Mouse (Mus musculus) MEL (cell line): ENCODE measurements at regions not wholly inside any gene's neighbourhood (a gene's known extent, or its start where the extent isn't known, plus 50 kb on each side); places are given as distances from the start of the nearest gene placed in this dataset.

Experiments
- DNase-seq: peaks from one replicate; pipeline ENCODE4 v3.0.0; 2011; ENCODE audit warnings: low read depth, low spot score
- H3K27ac ChIP-seq: 2 replicates; pipeline ENCODE4 v1.5.1; 2012; ENCODE audit warnings: low read depth, mild to moderate bottlenecking, control low read depth, low read length, moderate library complexity; ENCODE audit not compliant: control insufficient read depth
- H3K27me3 ChIP-seq, 2 experiments: fragments of 150-350 bp in 1 of 2; sonication (generic) in 1 of 2; 2 replicates each; pipeline ENCODE4 v1.6.1; 2012; ENCODE audit warnings: low read length in 2 of 2, mild to moderate bottlenecking in 2 of 2, improper control_type of control experiment in 1 of 2, moderate library complexity in 1 of 2; ENCODE audit not compliant: insufficient read depth in 2 of 2, control insufficient read depth in 1 of 2
- H3K36me3 ChIP-seq, 2 experiments: 2 replicates each; pipeline ENCODE4 v1.6.1; 2012 to 2014; ENCODE audit warnings: low read length in 2 of 2, improper control_type of control experiment in 1 of 2, inconsistent platforms in 1 of 2, mild to moderate bottlenecking in 1 of 2; ENCODE audit not compliant: insufficient read depth in 2 of 2, control insufficient read depth in 1 of 2
- H3K4me1 ChIP-seq, 2 experiments: fragments of 150-350 bp in 1 of 2; sonication (generic) in 1 of 2; 2 replicates each; pipeline ENCODE4 v1.6.1; 2012; ENCODE audit warnings: low read length in 2 of 2, improper control_type of control experiment in 1 of 2, mild to moderate bottlenecking in 1 of 2; ENCODE audit not compliant: insufficient read depth in 2 of 2, control insufficient read depth in 1 of 2
- H3K4me3 ChIP-seq, 2 experiments: fragments of 150-350 bp in 1 of 2; sonication (generic) in 1 of 2; 2 replicates each; pipeline ENCODE4 v1.5.1; 2012; ENCODE audit warnings: low read depth in 2 of 2, low read length in 2 of 2, mild to moderate bottlenecking in 2 of 2, moderate library complexity in 2 of 2, control low read depth in 1 of 2, improper control_type of control experiment in 1 of 2; ENCODE audit not compliant: control insufficient read depth in 1 of 2, insufficient read depth in 1 of 2
- H3K79me2 ChIP-seq: 2 replicates; pipeline ENCODE4 v1.6.1; 2012; ENCODE audit warnings: mild to moderate bottlenecking, low read length, moderate library complexity; ENCODE audit not compliant: control insufficient read depth, poor library complexity, insufficient read depth
- H3K9ac ChIP-seq: 2 replicates; pipeline ENCODE4 v1.6.1; 2012; ENCODE audit warnings: low read depth, mild to moderate bottlenecking, control low read depth, low read length, moderate library complexity; ENCODE audit not compliant: control insufficient read depth, poor library complexity, severe bottlenecking
- H3K9me3 ChIP-seq: fragments of 150-350 bp; sonication (generic); replicated peaks from 2 replicates; pipeline ENCODE4 v1.6.1; 2012; ENCODE audit warnings: mild to moderate bottlenecking, low read length, improper control_type of control experiment, moderate library complexity; ENCODE audit not compliant: insufficient read depth
- ELF1 ChIP-seq: IDR thresholded peaks from 2 replicates; pipeline ENCODE4 v1.6.1; 2014; ENCODE audit warnings: low read depth, mild to moderate bottlenecking, inconsistent platforms, low read length, improper control_type of control experiment, moderate library complexity
- EP300 ChIP-seq, 2 experiments: IDR thresholded peaks; 2 replicates each; pipeline ENCODE4 v1.6.1; 2011; ENCODE audit warnings: improper control_type of control experiment in 2 of 2, low read length in 2 of 2, low read depth in 1 of 2, mild to moderate bottlenecking in 1 of 2
- ETS1 ChIP-seq: IDR thresholded peaks from 2 replicates; pipeline ENCODE4 v1.6.1; 2012; ENCODE audit warnings: low read depth, mild to moderate bottlenecking, inconsistent platforms, low read length, improper control_type of control experiment, moderate library complexity
- MAFK ChIP-seq: IDR thresholded peaks from 2 replicates; pipeline ENCODE4 v1.6.1; 2011; ENCODE audit warnings: low read depth, mild to moderate bottlenecking, low read length, improper control_type of control experiment, borderline replicate concordance
- MAX ChIP-seq: IDR thresholded peaks from 2 replicates; pipeline ENCODE4 v1.6.1; 2011; ENCODE audit warnings: low read length, improper control_type of control experiment
- MAZ ChIP-seq: IDR thresholded peaks from 2 replicates; pipeline ENCODE4 v1.6.1; 2012; ENCODE audit warnings: low read depth, mild to moderate bottlenecking, inconsistent platforms, low read length, improper control_type of control experiment
- RAD21 ChIP-seq: IDR thresholded peaks from 2 replicates; pipeline ENCODE4 v1.6.1; 2011; ENCODE audit warnings: mild to moderate bottlenecking, low read depth, low read length, improper control_type of control experiment
- RCOR1 ChIP-seq: IDR thresholded peaks from 2 replicates; pipeline ENCODE4 v1.6.1; 2012; ENCODE audit warnings: low read depth, mild to moderate bottlenecking, inconsistent platforms, low read length, improper control_type of control experiment
- TAL1 ChIP-seq: IDR thresholded peaks from 2 replicates; pipeline ENCODE4 v1.6.1; 2012; ENCODE audit warnings: mild to moderate bottlenecking, inconsistent platforms, low read length, moderate library complexity, mixed read lengths
- TBP ChIP-seq: IDR thresholded peaks from 2 replicates; pipeline ENCODE4 v1.8.0; 2011; ENCODE audit warnings: low read depth, low read length, improper control_type of control experiment
- UBTF ChIP-seq: IDR thresholded peaks from 2 replicates; pipeline ENCODE4 v1.6.1; 2012; ENCODE audit warnings: low read depth, mild to moderate bottlenecking, inconsistent platforms, low read length, improper control_type of control experiment, moderate library complexity, borderline replicate concordance; ENCODE audit not compliant: insufficient read depth
- USF2 ChIP-seq, 2 experiments: IDR thresholded peaks; 2 replicates each; pipeline ENCODE4 v1.6.1; 2011 to 2012; ENCODE audit warnings: improper control_type of control experiment in 2 of 2, low read length in 2 of 2, borderline replicate concordance in 1 of 2, inconsistent platforms in 1 of 2, low read depth in 1 of 2, mild to moderate bottlenecking in 1 of 2; ENCODE audit not compliant: insufficient read depth in 1 of 2
- ZC3H11A ChIP-seq: IDR thresholded peaks from 2 replicates; pipeline ENCODE4 v1.6.1; 2012; ENCODE audit warnings: low read depth, mild to moderate bottlenecking, inconsistent platforms, low read length, improper control_type of control experiment

DNA sequence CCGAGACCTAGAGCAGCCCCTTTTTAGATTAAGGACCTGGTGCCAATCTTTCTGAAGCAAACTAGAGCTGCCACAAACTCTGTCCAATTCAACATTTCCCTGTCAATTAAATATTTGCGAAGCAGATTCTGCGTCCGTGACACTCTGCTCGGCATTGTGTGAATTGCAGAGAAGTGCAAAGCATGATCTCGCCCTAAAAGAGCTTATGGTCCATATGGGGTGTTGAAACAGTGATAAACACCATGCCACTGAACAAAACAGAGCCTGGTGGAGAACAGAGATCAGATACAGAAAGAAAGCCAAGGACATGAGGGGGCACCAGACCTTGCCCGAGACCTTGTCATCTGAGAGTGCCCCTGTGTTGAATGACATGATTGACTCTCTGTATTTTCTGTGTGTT, 167.2 kb upstream of the Zfp703 start:
- Histone ChIP-seq H3K9ac (no peak overlapping the region), H3K27ac (no peak overlapping the region), H3K79me2 (no peaks in the 10 kb centered on the region), H3K36me3 (no peaks in the 10 kb centered on the region), H3K27me3 (no peaks in the 10 kb centered on the region; a peak in 1 of 4 replicates), H3K9me3 (no peaks in the 10 kb centered on the region), H3K4me3 (no peak overlapping the region), H3K4me1 (no peaks in the 10 kb centered on the region)
- TF ChIP-seq TBP: no peak
- no peak for TF ChIP-seq USF2 (IDR thresholded peaks at IDR 0.05; ENCODE audit: borderline replicate concordance in 1 of 2, insufficient read depth in 1 of 2, low read depth in 1 of 2, low read length in 2 of 2)
- no peak for TF ChIP-seq RAD21
- TF ChIP-seq ELF1: no peak
- TF ChIP-seq MAFK: no peak
- no peak for TF ChIP-seq TAL1
- no peak for DNase-seq

DNA sequence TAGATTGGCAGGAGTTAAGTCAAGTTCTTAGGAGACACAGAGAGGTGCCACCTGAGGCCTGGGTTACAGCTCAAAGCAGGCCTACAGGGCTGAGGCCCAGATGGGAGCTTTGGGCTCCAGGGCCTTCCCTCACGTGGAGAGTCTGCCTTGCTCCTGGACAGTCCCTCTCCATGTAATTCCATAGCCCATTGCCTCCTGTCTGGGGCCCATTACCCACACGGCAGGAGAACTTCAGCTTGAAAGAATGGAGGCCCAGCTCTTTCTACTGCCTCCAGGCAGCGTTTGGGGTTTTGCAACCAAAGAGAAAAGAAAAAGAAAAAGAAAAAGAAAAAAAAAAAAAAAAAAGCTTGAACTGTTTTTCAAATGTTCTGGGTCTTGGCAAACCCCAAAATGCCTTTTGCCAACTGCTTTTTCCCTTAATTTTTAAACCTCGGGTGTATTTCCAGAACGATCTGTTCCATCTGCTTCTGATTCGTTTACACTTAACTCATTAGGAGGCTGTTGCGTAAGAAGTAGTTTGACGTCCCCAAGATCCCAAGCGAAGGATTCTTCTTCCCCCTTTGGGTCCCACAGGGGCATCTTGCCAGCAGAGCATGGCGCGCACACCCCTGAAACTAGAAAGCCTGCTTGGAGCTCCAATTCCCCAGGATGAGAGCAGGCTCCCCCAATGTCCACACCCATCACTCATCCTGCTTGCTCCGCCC, 165.4 kb upstream of the Zfp703 start:
- Histone ChIP-seq H3K4me3 (no peak overlapping the region), H3K27ac (no peak overlapping the region), H3K36me3 (no peaks in the 10 kb centered on the region), H3K79me2 (no peaks in the 10 kb centered on the region)
- TF ChIP-seq MAX (no peak), ZC3H11A (no peak)
- TF ChIP-seq, all 39 proteins: peak for 0
- no peaks in the 10 kb centered on the region for H3K4me1 ChIP-seq
- H3K27me3 ChIP-seq: no peaks in the 10 kb centered on the region; a peak in 1 of 4 replicates
- no peak for DNase-seq
- no peaks in the 10 kb centered on the region for H3K9me3 ChIP-seq
- no peak overlapping the region for H3K9ac ChIP-seq

DNA sequence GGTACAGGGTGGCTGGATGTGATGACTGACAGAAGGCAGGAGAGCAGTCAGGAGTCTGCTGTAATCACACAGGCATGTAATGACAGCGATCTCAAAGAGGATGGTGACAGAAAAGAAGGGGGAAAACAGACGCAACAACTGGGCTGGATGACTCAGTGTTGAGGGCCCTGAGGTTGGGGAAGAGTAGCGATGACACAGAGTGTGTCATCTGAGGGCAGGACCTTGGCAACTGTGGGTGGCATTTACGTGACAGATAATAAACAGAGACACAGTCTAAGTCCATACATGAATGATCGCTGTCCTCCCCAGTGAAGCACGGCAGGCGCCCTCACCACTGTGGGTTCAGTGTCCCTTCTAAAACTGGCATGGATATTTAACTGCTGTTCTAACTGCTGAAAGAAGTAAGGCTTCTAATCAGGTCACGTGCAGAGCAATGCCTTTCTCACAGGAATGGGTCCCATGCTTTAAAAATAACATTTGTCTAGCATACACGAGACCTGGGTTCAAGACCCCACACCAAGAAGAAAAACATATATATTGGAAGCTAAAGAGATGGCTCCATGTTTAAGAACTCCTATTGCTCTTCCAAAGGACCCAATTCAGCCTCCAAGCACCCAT, 163.8 kb upstream of the Zfp703 start:
- DNase-seq: no peak
- H3K9ac ChIP-seq: no peak overlapping the region
- H3K79me2 ChIP-seq: no peaks in the 10 kb centered on the region
- no peaks in the 10 kb centered on the region; a peak in 1 of 4 replicates for H3K27me3 ChIP-seq
- no peak overlapping the region for H3K4me3 ChIP-seq
- no peak for TF ChIP-seq EP300 (IDR thresholded peaks at IDR 0.05; ENCODE audit: low read depth in 1 of 2, low read length in 2 of 2)
- no peak for TF ChIP-seq MAZ
- TF ChIP-seq MAX: no peak
- TF ChIP-seq RCOR1: no peak
- no peak for TF ChIP-seq UBTF
- no peak for TF ChIP-seq ETS1
- H3K4me1 ChIP-seq: no peaks in the 10 kb centered on the region
- H3K27ac ChIP-seq: no peak overlapping the region
- no peaks in the 10 kb centered on the region for H3K36me3 ChIP-seq
- H3K9me3 ChIP-seq: no peaks in the 10 kb centered on the region
